Mouse (Mus musculus): ENCODE measurements around the gene Zfp189.

Zfp189 gene

GRCm38 (mm10) chr4:49539665-49540064 lies 18.7 kb downstream of the Zfp189 start:
- peak; percentile 2 for DNase-seq (ENCODE audit: low spot score)

- no peak for DNase-seq (ENCODE audit: low spot score)
Observed at GRCm38 (mm10) chr4:49540966-49541365, 20.0 kb downstream of the Zfp189 start.

DNA sequence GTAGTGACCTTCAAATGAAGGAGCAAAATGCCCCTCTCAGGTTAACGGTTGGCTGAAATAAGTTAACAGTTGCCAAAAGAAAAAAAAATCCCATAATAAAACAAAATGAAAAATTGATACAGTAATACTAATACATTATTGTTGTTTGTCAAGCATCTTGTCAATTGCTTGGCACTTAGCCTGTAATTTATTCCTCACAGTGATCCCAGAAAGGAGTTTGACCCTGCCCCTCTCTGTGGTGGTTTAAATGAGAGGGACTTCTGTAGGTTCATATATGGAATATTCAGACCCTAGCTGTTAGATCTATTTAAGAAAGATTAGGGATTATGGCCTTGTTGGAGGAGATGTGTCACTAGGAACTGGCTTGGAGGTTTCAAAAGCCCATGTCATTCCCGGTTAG lies 25.1 kb downstream of the Zfp189 start:
- no peak for DNase-seq (ENCODE audit: low spot score)

- no peak for DNase-seq (ENCODE audit: low spot score)
Observed at GRCm38 (mm10) chr4:49546873-49547543, 26.0 kb downstream of the Zfp189 start.

GRCm38 (mm10) chr4:49547544-49548219 lies 26.7 kb downstream of the Zfp189 start:
- DNase-seq (ENCODE audit: low spot score): no peak

- no peak for DNase-seq (ENCODE audit: low spot score)
Observed at GRCm38 (mm10) chr4:49549383-49549782, 28.4 kb downstream of the Zfp189 start, which contains the start of gene Aldob. Aldob (minus strand) TSS chr4:49549546.

DNA sequence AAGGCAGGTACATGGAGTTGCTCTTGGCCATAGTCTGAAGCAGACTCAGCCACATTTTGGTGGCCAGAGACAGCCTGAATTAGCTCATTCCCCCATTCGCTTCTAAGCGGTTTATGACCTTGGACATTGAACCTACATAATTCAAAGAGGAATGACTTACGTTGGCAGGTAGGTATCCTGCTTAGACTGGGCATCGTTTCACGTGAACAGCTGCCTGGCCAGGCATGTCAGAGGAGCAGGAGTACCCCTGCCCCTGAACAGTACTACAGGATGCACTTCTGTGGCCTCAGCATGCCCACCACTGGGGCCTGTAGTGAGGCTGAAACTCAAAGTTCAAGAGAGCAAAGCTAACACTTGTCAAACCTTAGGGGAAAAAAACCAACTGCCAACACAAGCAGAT lies 32.4 kb downstream of the Zfp189 start:
- DNase-seq (ENCODE audit: low spot score): no peak

DNA sequence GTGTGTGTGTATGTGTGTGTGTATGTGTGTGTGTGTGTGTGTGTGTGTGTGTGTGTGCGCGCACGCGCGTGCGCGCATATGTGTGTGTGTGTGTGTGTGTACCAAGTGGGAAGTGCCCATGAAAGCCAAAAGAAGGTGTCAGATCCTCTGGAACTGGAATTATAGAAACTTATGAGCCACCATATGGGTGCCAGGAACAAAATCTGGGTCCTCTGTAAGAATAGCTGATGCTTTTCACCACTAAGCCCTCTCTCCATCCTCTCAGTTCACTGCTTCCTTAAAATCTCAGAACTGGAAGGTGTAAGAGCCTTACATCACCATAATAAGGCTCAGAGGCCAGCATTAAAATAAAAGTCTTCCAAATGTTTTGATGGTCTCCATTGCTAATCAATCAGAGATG lies 36.4 kb downstream of the Zfp189 start:
- no peak for DNase-seq (ENCODE audit: low spot score)

DNA sequence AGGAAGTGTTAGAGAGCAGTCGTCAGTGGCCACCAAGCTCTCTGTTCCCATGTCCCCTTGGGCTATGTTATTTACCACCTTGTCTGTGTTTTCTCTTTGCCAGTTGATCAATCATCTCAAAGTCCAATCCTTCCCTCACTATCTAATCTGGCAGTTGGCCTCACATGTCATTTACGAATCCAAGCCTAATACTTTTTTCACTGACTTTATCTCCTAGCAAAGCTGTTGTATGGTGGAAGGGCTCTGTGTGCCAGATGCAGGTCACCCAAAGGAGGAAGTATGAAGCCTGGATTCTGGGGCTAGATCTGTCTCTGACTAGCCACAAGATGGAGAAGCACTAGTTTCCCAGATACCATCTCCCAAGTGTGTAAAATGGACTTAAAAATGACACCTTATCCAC lies 37.2 kb downstream of the Zfp189 start:
- no peak for DNase-seq (ENCODE audit: low spot score)

GRCm38 (mm10) chr4:49559915-49560772 lies 39.2 kb downstream of the Zfp189 start:
- DNase-seq (ENCODE audit: low spot score): peak; percentile 5

- DNase-seq (ENCODE audit: low spot score): peak; percentile 85
Observed at GRCm38 (mm10) chr4:49567613-49568012, 46.6 kb downstream of the Zfp189 start.

DNA sequence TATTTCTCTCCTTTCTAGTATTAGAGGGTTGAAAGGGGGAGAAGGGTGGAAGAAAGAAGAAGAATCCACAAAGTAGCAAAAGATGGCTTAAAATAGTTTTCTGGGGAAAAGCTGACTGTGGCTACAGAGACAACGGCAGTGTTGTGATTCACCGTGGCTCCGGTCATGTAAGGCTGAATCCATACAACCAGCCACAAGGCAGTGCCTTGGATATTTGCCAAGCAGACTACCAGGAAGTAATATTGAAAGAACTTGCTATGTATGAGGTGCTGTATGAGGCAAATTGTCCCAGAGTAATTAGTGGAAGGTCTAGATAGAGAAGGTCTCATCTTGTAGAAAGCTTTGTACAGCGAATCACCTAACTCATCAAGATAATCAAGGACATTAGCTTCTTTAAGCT lies 51.2 kb downstream of the Zfp189 start:
- no peak for DNase-seq (ENCODE audit: low spot score)

Data from lung, postnatal 25 days (tissue).